Mouse (Mus musculus): ENCODE results near the gene Tfe3.
"Not testable (repeated sequence)": the region's sequence is repeated elsewhere in the genome, so short reads cannot be mapped to it uniquely, and the experiment has no call there.

Tfe3 gene

DNA sequence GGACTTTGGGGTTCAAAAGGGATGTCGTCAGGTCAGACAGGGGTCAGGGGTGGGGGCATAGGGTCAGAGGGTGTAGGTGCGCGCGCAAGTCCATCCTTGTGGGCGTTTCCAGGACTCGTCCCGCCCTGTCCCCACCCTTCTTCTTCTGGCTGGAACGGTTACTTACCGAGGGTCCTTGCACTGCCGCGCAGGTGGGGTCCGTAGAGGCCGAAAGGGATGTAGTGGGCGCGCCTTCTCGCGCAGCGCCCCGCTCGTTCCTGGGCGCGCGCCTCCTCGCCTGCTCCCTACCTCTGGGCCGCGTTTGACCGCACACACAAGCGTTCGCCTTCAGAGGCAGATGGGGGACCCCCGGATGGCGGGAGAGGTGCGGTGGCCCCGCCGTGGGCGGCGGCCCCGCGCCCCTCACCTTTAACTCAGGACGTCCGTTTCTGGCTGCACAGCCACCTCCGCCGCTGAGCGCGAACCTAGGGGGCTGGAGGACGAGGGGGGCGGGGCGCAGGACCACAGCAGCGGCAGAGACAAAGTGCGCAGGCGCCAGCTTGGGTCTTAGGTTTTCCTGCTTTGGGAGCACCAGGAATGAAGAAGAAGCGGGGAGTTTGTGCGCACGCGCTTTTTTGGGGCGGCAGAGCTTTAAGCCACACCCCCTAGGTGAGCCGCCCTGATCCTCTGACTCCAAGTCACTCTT is 11.8 kb upstream of the Tfe3 start, which contains the start of gene Ccdc120:
Ccdc120 (minus strand) TSS at position 474 of the 685 bp plus-strand sequence.
- peak; percentile 82 for DNase-seq (ENCODE audit: inconsistent ontology term)

- not testable (repeated sequence) for DNase-seq (ENCODE audit: inconsistent ontology term)
Measured at GRCm38 (mm10) chrX:7753627-7754026, 8.7 kb upstream of the Tfe3 start.

- DNase-seq (ENCODE audit: inconsistent ontology term): no peak
Measured at GRCm38 (mm10) chrX:7762921-7763197, 499 bp downstream of the Tfe3 start.

- peak; percentile 82 for DNase-seq (ENCODE audit: inconsistent ontology term)
Measured at GRCm38 (mm10) chrX:7763631-7764393, 1.5 kb downstream of the Tfe3 start.

GRCm38 (mm10) chrX:7764657-7765280 is 2.4 kb downstream of the Tfe3 start:
- DNase-seq (ENCODE audit: inconsistent ontology term): no peak

DNA sequence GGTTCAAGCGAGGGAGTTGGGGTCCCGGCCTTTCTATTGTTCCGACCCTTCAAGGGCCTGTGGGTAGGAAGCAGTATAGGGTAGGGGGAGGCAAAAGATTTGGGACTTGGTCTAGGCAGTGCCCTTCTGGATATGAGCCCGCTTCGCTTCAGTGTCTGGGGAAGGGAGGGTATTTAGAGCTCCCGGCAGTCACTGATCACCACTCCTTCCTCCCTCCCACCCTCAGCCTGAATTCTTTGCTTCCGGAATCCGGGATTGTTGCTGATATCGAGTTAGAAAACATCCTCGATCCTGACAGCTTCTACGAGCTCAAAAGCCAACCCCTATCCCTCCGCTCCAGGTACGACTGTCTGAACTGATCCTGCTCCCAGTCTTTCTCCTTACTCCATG is 2.9 kb downstream of the Tfe3 start:
- peak; percentile 25 for DNase-seq (ENCODE audit: inconsistent ontology term)

- peak; percentile 88 for DNase-seq (ENCODE audit: inconsistent ontology term)
Measured at GRCm38 (mm10) chrX:7765764-7766163, 3.4 kb downstream of the Tfe3 start.

- DNase-seq (ENCODE audit: inconsistent ontology term): no peak
Measured at GRCm38 (mm10) chrX:7769302-7770017, 7.1 kb downstream of the Tfe3 start.

DNA sequence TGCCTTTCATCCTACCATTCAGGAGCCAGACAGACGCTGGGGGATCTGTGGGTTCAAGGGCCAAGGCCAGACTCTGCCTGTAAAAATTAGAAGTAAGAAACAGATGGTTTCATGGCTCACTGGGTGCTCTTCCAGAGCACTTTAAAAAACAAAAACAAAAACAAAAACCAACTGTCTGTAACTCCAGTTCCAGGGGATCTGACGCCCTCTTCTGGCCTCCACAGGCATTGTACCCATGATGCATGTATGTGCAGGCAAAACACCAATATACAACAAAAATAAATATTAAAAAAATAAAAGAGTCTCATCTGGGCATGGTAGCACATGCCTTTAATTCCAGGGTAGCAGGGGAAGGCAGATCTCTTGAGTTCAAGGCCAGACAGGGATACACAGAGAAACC is 10.4 kb downstream of the Tfe3 start:
- no peak for DNase-seq (ENCODE audit: inconsistent ontology term)

GRCm38 (mm10) chrX:7775501-7776205 is 13.3 kb downstream of the Tfe3 start:
- DNase-seq (ENCODE audit: inconsistent ontology term): no peak

DNA sequence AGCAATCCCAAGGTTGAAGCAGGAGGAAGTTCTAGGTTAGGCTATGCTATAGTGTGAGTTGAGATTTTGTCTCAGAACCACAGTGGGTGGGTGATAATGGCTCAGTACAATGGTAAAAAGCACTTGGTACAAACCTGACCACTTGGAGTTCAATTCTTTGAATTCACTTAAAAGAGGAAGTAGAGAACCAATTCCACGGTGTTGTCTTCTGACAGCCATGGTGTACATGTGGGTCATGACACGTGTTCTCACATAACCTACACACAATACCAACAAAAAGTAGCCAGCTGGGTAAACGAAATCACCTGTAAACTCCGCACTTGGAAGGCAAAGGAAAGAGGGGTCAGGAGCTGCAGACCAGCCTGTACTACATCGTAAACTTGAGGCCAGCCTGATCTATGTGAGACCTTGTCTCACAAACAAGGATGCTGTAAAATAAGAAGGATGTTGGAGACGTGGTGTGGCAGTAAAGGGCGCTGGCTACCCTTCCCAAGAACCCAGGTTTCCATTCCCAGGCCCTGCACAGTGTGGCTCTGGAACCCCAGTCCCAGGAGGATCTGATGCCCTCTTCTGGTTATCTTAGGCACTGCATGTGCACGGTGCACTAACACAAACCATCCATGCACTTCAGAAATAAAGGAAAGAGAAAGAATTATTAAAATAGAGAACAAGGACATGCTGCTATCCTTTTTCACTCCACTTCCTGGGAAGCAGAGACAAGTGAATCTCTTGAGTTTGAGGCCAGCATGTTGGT is 14.1 kb downstream of the Tfe3 start:
- DNase-seq (ENCODE audit: inconsistent ontology term): no peak

DNA sequence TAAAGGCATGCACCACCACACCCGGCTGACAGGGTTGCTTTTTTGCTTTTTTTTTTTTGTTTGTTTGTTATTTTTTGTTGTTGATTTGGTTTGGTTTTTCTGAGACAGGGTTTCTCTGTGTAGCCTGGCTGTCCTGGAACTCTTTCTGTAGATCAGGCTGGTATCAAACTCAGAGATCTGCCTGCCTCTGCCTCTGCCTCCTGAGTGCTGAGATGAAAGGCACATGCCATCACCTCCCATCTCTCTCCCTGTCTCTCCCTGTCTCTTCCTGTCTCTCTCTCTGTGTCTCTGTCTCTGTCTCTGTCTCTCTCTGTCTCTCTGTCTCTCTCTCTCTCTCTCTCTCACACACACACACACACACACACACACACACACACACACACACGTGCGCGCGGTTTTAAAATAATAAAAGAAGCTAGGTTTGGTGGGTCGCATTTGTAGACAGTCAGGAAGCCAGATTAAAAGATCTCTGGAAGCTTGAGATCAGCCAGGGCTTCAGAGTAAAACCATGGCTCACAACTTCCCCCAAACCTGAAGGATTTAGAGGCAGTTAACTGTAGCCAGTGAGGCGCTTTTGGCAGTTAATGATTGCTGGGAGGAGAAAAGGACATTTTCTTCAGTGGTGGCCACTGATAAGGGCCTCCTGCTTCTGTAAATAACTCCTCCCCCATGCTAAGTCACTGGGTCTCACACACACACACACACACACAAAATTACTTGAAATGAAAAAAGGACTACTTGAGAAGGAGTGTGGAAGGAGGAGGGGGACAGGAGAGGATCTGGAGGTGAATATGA is 16.3 kb downstream of the Tfe3 start:
- no peak for DNase-seq (ENCODE audit: inconsistent ontology term)

DNA sequence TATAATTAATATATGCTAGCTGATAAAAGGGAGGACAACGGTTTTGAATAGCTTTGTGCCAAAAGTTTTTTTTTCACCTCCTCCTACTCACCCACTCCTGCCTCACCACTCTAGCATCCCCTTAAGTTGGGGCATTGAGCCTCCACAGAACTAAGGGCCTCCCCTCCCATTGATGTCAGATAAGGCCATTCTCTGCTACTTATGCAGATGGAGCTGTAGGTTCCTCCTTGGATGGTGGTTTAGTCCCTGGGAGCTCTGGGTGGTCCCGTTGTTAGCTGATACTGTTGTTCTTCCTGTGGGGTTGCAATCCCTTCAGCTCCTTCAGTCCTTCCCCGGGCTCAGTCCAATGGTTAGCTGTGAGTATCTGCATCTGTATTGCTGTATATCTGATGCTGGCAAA is 16.9 kb downstream of the Tfe3 start:
- no peak for DNase-seq (ENCODE audit: inconsistent ontology term)

GRCm38 (mm10) chrX:7782603-7783092 is 20.3 kb downstream of the Tfe3 start:
- no peak for DNase-seq (ENCODE audit: inconsistent ontology term)

DNA sequence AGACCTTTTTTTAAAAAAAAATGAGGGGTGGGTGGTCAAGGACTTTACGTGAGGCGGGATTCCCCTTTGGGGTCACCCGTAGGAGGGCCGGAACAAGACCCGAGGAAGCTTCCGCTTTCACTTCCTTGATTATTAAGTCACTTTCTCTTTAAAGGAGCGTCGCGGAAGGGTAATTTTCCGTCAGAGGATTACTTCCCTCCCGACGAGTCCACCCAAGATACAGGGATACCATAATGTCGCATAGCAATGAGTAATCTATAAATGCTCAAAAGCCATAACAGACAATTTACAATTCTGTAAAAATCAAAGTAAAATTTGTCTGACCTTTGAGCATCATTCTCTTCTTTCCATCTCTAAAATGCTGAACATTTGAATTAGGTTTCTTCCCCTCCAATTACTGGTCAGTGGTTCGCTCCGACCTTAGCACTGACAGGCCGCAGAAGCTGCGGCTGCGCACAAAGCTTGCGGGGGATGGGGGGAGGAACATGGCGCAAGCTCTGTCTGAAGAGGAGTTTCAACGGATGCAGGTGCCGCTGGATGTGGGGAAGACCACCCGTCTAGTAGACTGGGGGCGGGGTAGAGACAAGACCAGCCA is 27.3 kb downstream of the Tfe3 start, which contains the start of gene Gripap1:
Gripap1 (plus strand) TSS at position 224 of the 595 bp plus-strand sequence.
- DNase-seq (ENCODE audit: inconsistent ontology term): peak; percentile 87

DNA sequence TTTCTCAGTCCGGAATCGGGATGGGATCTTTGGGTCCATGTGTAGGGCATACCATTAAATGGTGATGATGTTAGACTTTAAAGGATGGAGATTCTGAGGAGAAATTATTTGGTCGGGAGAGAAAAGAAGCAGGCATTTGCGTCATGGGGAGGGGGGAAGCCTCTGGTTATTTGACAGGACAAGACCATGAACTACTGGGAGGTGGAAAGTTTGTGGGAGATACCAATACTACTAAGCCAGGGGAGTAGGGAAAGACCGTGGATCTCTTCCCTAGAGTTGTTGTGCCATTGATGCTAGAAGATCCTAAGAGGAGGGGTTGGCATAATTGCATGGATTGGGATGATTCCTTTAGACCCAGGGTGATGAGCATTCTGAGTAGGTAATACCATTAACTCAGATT is 27.9 kb downstream of the Tfe3 start:
- peak; percentile 9 for DNase-seq (ENCODE audit: inconsistent ontology term)

DNA sequence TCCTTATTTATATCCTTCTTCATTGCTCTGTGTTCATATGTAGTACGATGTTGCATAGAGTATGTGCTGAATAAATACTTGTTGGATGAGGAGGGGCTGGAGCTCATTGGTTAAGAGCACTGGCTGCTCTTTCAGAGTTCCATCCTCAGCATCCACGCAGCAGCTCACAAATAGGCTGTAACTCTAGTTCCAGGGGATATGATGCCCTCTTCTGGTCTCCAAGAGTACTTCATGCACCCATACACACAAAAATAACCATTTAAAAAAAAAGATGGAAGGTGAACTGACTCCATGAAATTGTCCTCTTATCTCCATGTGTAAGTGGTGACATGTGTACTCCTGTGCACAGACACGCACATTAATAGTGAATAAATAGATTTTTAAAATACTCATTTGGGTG is 31.0 kb downstream of the Tfe3 start:
- DNase-seq (ENCODE audit: inconsistent ontology term): no peak

DNA sequence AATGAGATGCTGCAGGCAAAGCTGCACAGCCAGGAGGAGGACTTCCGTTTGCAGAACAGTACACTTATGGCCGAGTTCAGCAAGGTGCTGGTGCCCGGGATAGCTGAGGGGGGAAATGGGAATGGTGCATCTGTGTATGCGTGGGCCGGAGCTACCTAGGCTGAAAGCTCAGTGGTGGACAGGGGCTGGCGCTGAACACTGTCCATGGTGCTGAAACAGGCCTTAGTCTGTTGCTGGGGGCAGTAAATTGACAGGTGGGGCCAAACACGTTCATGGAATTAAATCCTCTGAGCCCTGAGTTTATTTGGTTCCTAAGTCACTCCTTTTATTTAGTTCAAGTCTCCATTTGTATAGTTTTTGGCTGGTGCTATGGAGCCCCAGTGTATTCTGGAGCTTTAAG is 32.7 kb downstream of the Tfe3 start:
- DNase-seq (ENCODE audit: inconsistent ontology term): peak; percentile 4

GRCm38 (mm10) chrX:7797327-7797726 is 35.0 kb downstream of the Tfe3 start:
- DNase-seq (ENCODE audit: inconsistent ontology term): no peak
